Mouse (Mus musculus): ENCODE data around the gene Adgrg6. TPM values are rescaled to one million over a fixed set of nuclear protein-coding genes. Genes with fewer than 3 reads are reported as not detected.
A peak's percentile ranks its signal among the peaks of the same experiment; 100 is the strongest.

The Adgrg6 gene
- total RNA-seq, 2 experiments from 2014 or later: 2.4 to 3.5 TPM

- DNase-seq (ENCODE audit: low spot score in 2 of 2): no peak
- intact Hi-C loops (cut with DNase I): no loop called here
These were observed 49.8 kb downstream of the Adgrg6 start for GRCm38 (mm10) chr10:14495658-14496057.

- intact Hi-C loops (cut with DNase I): no loop called here
- DNase-seq (ENCODE audit: low spot score in 2 of 2): no peak
These were observed 50.3 kb downstream of the Adgrg6 start for GRCm38 (mm10) chr10:14495204-14495603.

GRCm38 (mm10) chr10:14491838-14492237 lies 53.6 kb downstream of the Adgrg6 start:
- intact Hi-C loops (cut with DNase I): no loop called here
- DNase-seq (ENCODE audit: low spot score in 2 of 2): no peak

- intact Hi-C loops (cut with DNase I): no loop called here
- no peak for DNase-seq (ENCODE audit: low spot score in 2 of 2)
These were observed 62.2 kb downstream of the Adgrg6 start for GRCm38 (mm10) chr10:14483257-14483656.

- intact Hi-C loops (cut with DNase I): no loop called here
- peak; percentile 8 to 16 for DNase-seq (ENCODE audit: low spot score in 2 of 2)
These were observed 63.0 kb downstream of the Adgrg6 start for GRCm38 (mm10) chr10:14482483-14482882.

GRCm38 (mm10) chr10:14480928-14481327 lies 64.5 kb downstream of the Adgrg6 start:
- DNase-seq (ENCODE audit: low spot score in 2 of 2): peak; percentile 8 to 64
- intact Hi-C loops (cut with DNase I): no loop called here

- intact Hi-C loops (cut with DNase I): no loop called here
- no peak for DNase-seq (ENCODE audit: low spot score in 2 of 2)
These were observed 69.1 kb downstream of the Adgrg6 start for GRCm38 (mm10) chr10:14476393-14476792.

GRCm38 (mm10) chr10:14475641-14476040 lies 69.8 kb downstream of the Adgrg6 start:
- DNase-seq (ENCODE audit: low spot score in 2 of 2): no peak
- intact Hi-C loops (cut with DNase I): no loop called here

- intact Hi-C loops (cut with DNase I): no loop called here
- DNase-seq (ENCODE audit: low spot score in 2 of 2): no peak
These were observed 70.7 kb downstream of the Adgrg6 start for GRCm38 (mm10) chr10:14474541-14475305.

GRCm38 (mm10) chr10:14471039-14471550 lies 74.4 kb downstream of the Adgrg6 start:
- no peak for DNase-seq (ENCODE audit: low spot score in 2 of 2)
- intact Hi-C loops (cut with DNase I): no loop called here

- intact Hi-C loops (cut with DNase I): no loop called here
- no peak for DNase-seq (ENCODE audit: low spot score in 2 of 2)
These were observed 76.8 kb downstream of the Adgrg6 start for GRCm38 (mm10) chr10:14468623-14469022.

- DNase-seq (ENCODE audit: low spot score in 2 of 2): no peak
- intact Hi-C loops (cut with DNase I): no loop called here
These were observed 81.5 kb downstream of the Adgrg6 start for GRCm38 (mm10) chr10:14463796-14464511.

GRCm38 (mm10) chr10:14460933-14461514 lies 84.4 kb downstream of the Adgrg6 start:
- intact Hi-C loops (cut with DNase I): no loop called here
- DNase-seq (ENCODE audit: low spot score in 2 of 2): no peak

GRCm38 (mm10) chr10:14460252-14460932 lies 85.1 kb downstream of the Adgrg6 start:
- no peak for DNase-seq (ENCODE audit: low spot score in 2 of 2)
- intact Hi-C loops (cut with DNase I): no loop called here

- no peak for DNase-seq (ENCODE audit: low spot score in 2 of 2)
- intact Hi-C loops (cut with DNase I): no loop called here
These were observed 85.6 kb downstream of the Adgrg6 start for GRCm38 (mm10) chr10:14459819-14460218.

- intact Hi-C loops (cut with DNase I): no loop called here
These were observed 86.1 kb downstream of the Adgrg6 start for GRCm38 (mm10) chr10:14459330-14459729.

GRCm38 (mm10) chr10:14454481-14454880 lies 91.0 kb downstream of the Adgrg6 start:
- intact Hi-C loops (cut with DNase I): no loop called here
- DNase-seq (ENCODE audit: low spot score in 2 of 2): no peak

More at GRCm38 (mm10) chr10:14459330-14459729, 86.1 kb downstream of the Adgrg6 start:
- no peak for DNase-seq (ENCODE audit: low spot score in 2 of 2)

- intact Hi-C loops (cut with DNase I): loop anchor here (1.0 kb wide), 1 partner anchor 253 kb away; the partner anchor contains the start of genes Nmbr and Vta1
- DNase-seq (ENCODE audit: low spot score in 2 of 2): peak in 1 of 2 experiments; percentile 37
These were observed 93.6 kb downstream of the Adgrg6 start for GRCm38 (mm10) chr10:14451811-14452210.

GRCm38 (mm10) chr10:14450073-14450472 lies 95.4 kb downstream of the Adgrg6 start:
- intact Hi-C loops (cut with DNase I): no loop called here
- DNase-seq (ENCODE audit: low spot score in 2 of 2): no peak

Data from left cerebral cortex, postnatal 25 days (tissue).